Mouse (Mus musculus) CH12.LX (cell line): ENCODE measurements around the gene Eif4g2. TPM values are rescaled to one million over a fixed set of nuclear protein-coding genes. Genes with fewer than 3 reads are reported as not detected.

Experiments
- DNase-seq: peaks from one replicate; pipeline ENCODE4 v3.0.0-alpha.2; 2013; ENCODE audit errors: extremely low read depth
- H3K27ac ChIP-seq: 2 replicates; pipeline ENCODE4 v1.5.1; 2012; ENCODE audit warnings: low read depth, mild to moderate bottlenecking, control low read depth, moderate library complexity; ENCODE audit not compliant: insufficient read depth
- H3K27me3 ChIP-seq: replicated peaks from 2 replicates; pipeline ENCODE3; 2012; ENCODE audit warnings: inconsistent platforms
- H3K36me3 ChIP-seq, 2 experiments: replicated peaks in 1 of 2; 2 replicates each; pipeline versions ENCODE3 to v1.6.1; 2012; ENCODE audit warnings: inconsistent platforms in 1 of 2, low read length in 1 of 2, mild to moderate bottlenecking in 1 of 2, mixed read lengths in 1 of 2, moderate library complexity in 1 of 2; ENCODE audit not compliant: control insufficient read depth in 1 of 2, insufficient read depth in 1 of 2
- H3K4me1 ChIP-seq, 2 experiments: 2 replicates each; pipeline ENCODE4 v1.6.1; 2012; ENCODE audit warnings: inconsistent platforms in 1 of 2, moderate library complexity in 1 of 2; ENCODE audit not compliant: insufficient read depth in 2 of 2, control insufficient read depth in 1 of 2
- H3K4me2 ChIP-seq: 2 replicates; pipeline ENCODE4 v1.6.1; 2012; ENCODE audit warnings: low read depth, mild to moderate bottlenecking, control low read depth; ENCODE audit not compliant: poor library complexity, insufficient read depth, severe bottlenecking
- H3K4me3 ChIP-seq, 3 experiments: fragments of 150-350 bp in 1 of 3; sonication (generic) in 1 of 3; replicated peaks in 1 of 3; 2 replicates each; pipeline versions ENCODE3 to v1.5.1; 2011 to 2012; ENCODE audit warnings: low read depth in 2 of 3, low read length in 2 of 3, mild to moderate bottlenecking in 2 of 3, moderate library complexity in 2 of 3, control low read depth in 1 of 3, improper control_type of control experiment in 1 of 3, inconsistent platforms in 1 of 3, mixed read lengths in 1 of 3; ENCODE audit not compliant: poor library complexity in 1 of 3
- H3K79me2 ChIP-seq: replicated peaks from 2 replicates; pipeline ENCODE4 v1.6.1; 2012; ENCODE audit warnings: mild to moderate bottlenecking, moderate library complexity; ENCODE audit not compliant: control insufficient read depth, poor library complexity, insufficient read depth, severe bottlenecking; ENCODE audit errors: extremely low read depth
- H3K9ac ChIP-seq: 2 replicates; pipeline ENCODE4 v1.6.1; 2012; ENCODE audit warnings: low read depth, mild to moderate bottlenecking, control low read depth, moderate library complexity; ENCODE audit not compliant: insufficient read depth
- H3K9me3 ChIP-seq: replicated peaks from 2 replicates; pipeline ENCODE3; 2012; ENCODE audit warnings: low read length, inconsistent platforms, mixed read lengths
- BHLHE40 ChIP-seq: IDR thresholded peaks from 2 replicates; pipeline ENCODE4 v1.6.1; 2011; ENCODE audit warnings: mild to moderate bottlenecking, low read depth, low read length, improper control_type of control experiment
- ELF1 ChIP-seq: IDR thresholded peaks from 2 replicates; pipeline ENCODE4 v1.6.1; 2014; ENCODE audit warnings: low read depth, mild to moderate bottlenecking, inconsistent platforms, low read length, improper control_type of control experiment
- GABPA ChIP-seq: IDR thresholded peaks from 2 replicates; pipeline ENCODE4 v1.6.1; 2012; ENCODE audit warnings: low read depth, low read length, improper control_type of control experiment, inconsistent platforms; ENCODE audit not compliant: insufficient replicate concordance
- HCFC1 ChIP-seq: IDR thresholded peaks from 2 replicates; pipeline ENCODE4 v1.6.1; 2012; ENCODE audit warnings: low read depth, mild to moderate bottlenecking, inconsistent platforms, low read length, improper control_type of control experiment
- IRF4 ChIP-seq: IDR thresholded peaks from 2 replicates; pipeline ENCODE4 v1.6.1; 2014; ENCODE audit warnings: low read depth, mild to moderate bottlenecking, inconsistent platforms, low read length, improper control_type of control experiment
- MAFK ChIP-seq: IDR thresholded peaks from 2 replicates; pipeline ENCODE4 v1.6.1; 2011; ENCODE audit warnings: low read length, improper control_type of control experiment; ENCODE audit not compliant: insufficient replicate concordance
- MAZ ChIP-seq: IDR thresholded peaks from 2 replicates; pipeline ENCODE4 v1.6.1; 2012; ENCODE audit warnings: low read depth, mild to moderate bottlenecking, inconsistent platforms, low read length, improper control_type of control experiment, moderate library complexity
- MXI1 ChIP-seq: IDR thresholded peaks from 2 replicates; pipeline ENCODE4 v1.6.1; 2011; ENCODE audit warnings: mild to moderate bottlenecking, low read depth, low read length, improper control_type of control experiment
- NRF1 ChIP-seq: IDR thresholded peaks from 2 replicates; pipeline ENCODE4 v1.6.1; 2014; ENCODE audit warnings: low read depth, mild to moderate bottlenecking, inconsistent platforms, low read length, improper control_type of control experiment, moderate library complexity
- RAD21 ChIP-seq: IDR thresholded peaks from 2 replicates; pipeline ENCODE4 v1.6.1; 2011; ENCODE audit warnings: low read depth, mild to moderate bottlenecking, low read length, improper control_type of control experiment, moderate library complexity
- RCOR1 ChIP-seq: conservative IDR thresholded peaks from 2 replicates; pipeline ENCODE4 v1.6.1; 2012; ENCODE audit warnings: low read depth, mild to moderate bottlenecking, inconsistent platforms, low read length, improper control_type of control experiment
- TCF12 ChIP-seq: IDR thresholded peaks from 2 replicates; pipeline ENCODE4 v1.6.1; 2014; ENCODE audit warnings: low read depth, mild to moderate bottlenecking, inconsistent platforms, low read length, improper control_type of control experiment
- USF2 ChIP-seq: conservative IDR thresholded peaks from 2 replicates; pipeline ENCODE4 v1.6.1; 2011; ENCODE audit warnings: low read depth, low read length, improper control_type of control experiment
- dilution Hi-C: fragments of 300-500 bp; cut with MboI; formaldehyde crosslinking; loops from 2 replicates; pipeline ENCODE4 v1.14.3; 2020; ENCODE audit warnings: low sequenced_read_pairs; ENCODE audit not compliant: extremely low pct_unique_long_range_greater_than_20kb, extremely low pct_ligation_motif_present
- in situ Hi-C: fragments of 300-500 bp; cut with MboI; formaldehyde crosslinking; loops from 3 replicates; pipeline ENCODE4 v1.14.3; 2019; ENCODE audit warnings: low sequenced_read_pairs, low pct_ligation_motif_present, low pct_unique_long_range_greater_than_20kb, mixed read lengths
- polyA plus RNA-seq: library from polyadenylated mRNA; unstranded; fragments of >175 nt; gene quantifications from 2 replicates; pipeline ENCODE4 v1.2.1, GENCODE M21; 2012; ENCODE audit warnings: low read depth; ENCODE audit not compliant: insufficient read length
- total RNA-seq, 2 experiments: library from RNA; depleted of rRNA; stranded (reverse); fragments of 300-350 nt in 1 of 2; fragments of >200 nt in 1 of 2; gene quantifications; 2 replicates each; pipeline ENCODE4 v1.2.3; 2012 to 2014

Gene Eif4g2
- total and polyA plus RNA-seq, 3 experiments = 217 to 821 (median 744) TPM

DNA sequence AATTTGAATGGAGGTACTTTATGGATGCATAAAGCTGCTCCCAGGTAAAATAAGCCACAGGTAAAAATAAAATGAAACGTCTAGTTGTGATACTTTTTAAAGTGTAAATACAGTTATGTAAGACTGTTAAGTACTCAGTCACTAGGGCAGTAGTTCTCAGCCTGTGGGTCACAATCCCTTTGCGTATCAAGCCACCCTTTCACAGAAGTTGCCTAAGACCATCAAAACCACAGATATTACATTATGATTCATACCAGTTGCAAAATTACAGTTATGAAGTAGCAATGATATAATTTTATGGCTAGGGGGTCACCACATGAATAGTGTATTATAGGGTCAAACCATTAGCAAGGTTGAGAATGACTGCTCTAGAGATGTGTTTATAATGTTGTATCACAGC is 12.3 kb upstream of the Eif4g2 start:
- Histone ChIP-seq H3K27me3 (no peaks in the 10 kb centered on the region), H3K79me2 (no peaks in the 10 kb centered on the region), H3K27ac (no peak overlapping the region), H3K4me3 (no peak overlapping the region), H3K9me3 (no peaks in the 10 kb centered on the region), H3K4me2 (no peak overlapping the region), H3K9ac (no peak overlapping the region), H3K36me3 (no peaks in the 10 kb centered on the region), H3K4me1 (no peaks in the 10 kb centered on the region)
- no peak for DNase-seq
- TF ChIP-seq IRF4 = no peak
- TF ChIP-seq RAD21 = no peak
- TF ChIP-seq GABPA = no peak
- in situ Hi-C loops (no loop called here), dilution Hi-C loops (no loop called here)

DNA sequence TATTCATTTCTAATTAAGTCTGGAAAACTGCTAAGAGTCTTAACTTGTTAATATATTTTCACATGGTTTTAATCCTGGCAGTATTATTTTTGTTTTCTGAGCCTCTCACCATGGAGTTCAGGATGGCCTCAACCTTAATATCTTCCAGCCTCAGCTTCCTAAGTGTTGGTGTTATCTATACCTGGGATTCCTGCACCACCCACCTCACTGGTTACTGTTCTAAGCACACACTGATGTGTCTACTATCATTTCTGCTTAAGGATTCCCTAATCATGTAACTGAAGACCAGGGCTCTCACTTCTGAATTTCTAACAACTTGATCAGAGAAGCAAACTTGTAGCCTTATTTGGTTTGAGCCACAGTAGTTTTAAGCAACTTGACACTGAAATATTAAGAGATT is 2.3 kb upstream of the Eif4g2 start:
- H3K79me2 ChIP-seq = peaks cover 21% of the 10 kb centered on the region
- H3K4me1 ChIP-seq = peaks cover 0 to 5% of the 10 kb centered on the region in 2 experiments; a peak in 1 of 4 replicates
- H3K4me3 ChIP-seq = no peak overlapping the region
- no peak overlapping the region for H3K27ac ChIP-seq
- DNase-seq = no peak
- H3K4me2 ChIP-seq = no peak overlapping the region
- dilution Hi-C loops (no loop called here), in situ Hi-C loops (no loop called here)
- H3K36me3 ChIP-seq = peaks cover 11 to 12% of the 10 kb centered on the region in 2 experiments
- no peaks in the 10 kb centered on the region for H3K9me3 ChIP-seq
- no peak for TF ChIP-seq NRF1
- TF ChIP-seq IRF4 = no peak
- no peak for TF ChIP-seq MAZ
- no peak for TF ChIP-seq BHLHE40
- no peak for TF ChIP-seq HCFC1
- TF ChIP-seq, all 38 proteins: peak for 0
- H3K27me3 ChIP-seq = no peaks in the 10 kb centered on the region
- H3K9ac ChIP-seq = no peak overlapping the region

DNA sequence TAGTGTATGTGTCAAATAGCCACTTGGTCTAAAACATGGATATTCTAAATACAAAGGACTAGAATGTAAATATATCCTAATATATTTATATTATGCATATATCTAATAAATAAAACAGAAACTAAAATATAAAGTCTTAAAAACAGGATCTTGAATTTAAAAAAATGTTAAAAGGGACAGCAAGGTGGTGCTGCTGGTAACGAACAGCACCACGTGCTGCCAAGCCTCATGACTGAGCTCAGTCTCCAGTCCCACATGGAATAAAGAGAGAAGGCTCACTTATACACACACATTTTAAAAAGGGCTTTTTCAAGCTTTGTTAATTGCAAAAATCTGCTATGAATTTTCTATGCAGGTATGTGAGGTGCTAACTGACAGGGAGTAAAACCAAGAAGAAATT is 1.6 kb upstream of the Eif4g2 start:
- TF ChIP-seq TCF12 (no peak), MAFK (no peak), RCOR1 (no peak), USF2 (no peak), MXI1 (no peak), ELF1 (no peak), GABPA (no peak)
- H3K79me2 ChIP-seq = peaks cover 28% of the 10 kb centered on the region
- in situ Hi-C loops = no loop called here
- H3K36me3 ChIP-seq = peaks cover 18 to 19% of the 10 kb centered on the region in 2 experiments
- H3K4me3 ChIP-seq = no peak overlapping the region
- DNase-seq = no peak
- no peaks in the 10 kb centered on the region for H3K27me3 ChIP-seq
- no peaks in the 10 kb centered on the region for H3K9me3 ChIP-seq
- no peak overlapping the region for H3K27ac ChIP-seq
- dilution Hi-C loops = no loop called here
- H3K4me1 ChIP-seq = peaks cover 0 to 12% of the 10 kb centered on the region in 2 experiments; a peak in 2 of 4 replicates
- H3K4me2 ChIP-seq = no peak overlapping the region
- no peak overlapping the region; the same call in 1 of the 2 replicates for H3K9ac ChIP-seq
